Mouse (Mus musculus) embryonic facial prominence, embryonic 11.5 days (tissue): ENCODE results near the gene Cass4. TPM values are rescaled to one million over a fixed set of nuclear protein-coding genes. Genes with fewer than 3 reads are reported as not detected.

ENCODE experiments used
- ATAC-seq: fragments of 200-750 bp; cut with Nextera tagmentation; replicated peaks from 2 replicates; pipeline ENCODE4 v1.8.0; 2017; ENCODE audit warnings: low read depth; ENCODE audit not compliant: insufficient number of reproducible peaks, low FRiP score, low TSS enrichment
- DNase-seq: peaks from one replicate; pipeline ENCODE4 v3.0.0-alpha.2; 2015; ENCODE audit warnings: low spot score
- H3K27ac ChIP-seq: fragments of 300-500 bp; sonication (generic); replicated peaks from 2 replicates; pipeline ENCODE4 v1.5.1; 2014; ENCODE audit warnings: mild to moderate bottlenecking, low read depth, low read length, control low read depth
- H3K27me3 ChIP-seq: fragments of 300-500 bp; sonication (generic); 2 replicates; pipeline ENCODE4 v1.6.1; 2014; ENCODE audit warnings: mild to moderate bottlenecking, low read length, moderate library complexity, mixed read lengths; ENCODE audit not compliant: control insufficient read depth, insufficient read depth
- H3K36me3 ChIP-seq: fragments of 300-500 bp; sonication (generic); replicated peaks from 2 replicates; pipeline ENCODE4 v1.6.1; 2014; ENCODE audit warnings: low read depth, mild to moderate bottlenecking, low read length, moderate library complexity, mixed read lengths; ENCODE audit not compliant: control insufficient read depth, insufficient read depth
- H3K4me1 ChIP-seq: fragments of 300-500 bp; sonication (generic); 2 replicates; pipeline ENCODE4 v1.6.1; 2014; ENCODE audit warnings: low read length, mixed read lengths; ENCODE audit not compliant: control insufficient read depth, insufficient read depth
- H3K4me2 ChIP-seq: fragments of 300-500 bp; sonication (generic); 2 replicates; pipeline ENCODE4 v1.6.1; 2014; ENCODE audit warnings: low read depth, mild to moderate bottlenecking, control low read depth, low read length, moderate library complexity
- H3K4me3 ChIP-seq: fragments of 300-500 bp; sonication (generic); 2 replicates; pipeline ENCODE4 v1.5.1; 2014; ENCODE audit warnings: low read depth, low read length, control low read depth
- H3K9ac ChIP-seq: fragments of 300-500 bp; sonication (generic); replicated peaks from 2 replicates; pipeline ENCODE4 v1.6.1; 2014; ENCODE audit warnings: mild to moderate bottlenecking, control low read depth, low read length
- H3K9me3 ChIP-seq: fragments of 300-500 bp; sonication (generic); replicated peaks from 2 replicates; pipeline ENCODE4 v1.6.1; 2016; ENCODE audit warnings: mild to moderate bottlenecking, low read length, inconsistent platforms, mixed read lengths; ENCODE audit not compliant: control insufficient read depth
- WGBS: fragments of 180-500 bp; shearing (Covaris S2); extraction: QIAGEN DNeasy Blood & Tissue Kit; methylation state at CpG from one replicate; pipeline ENCODE4 v1.1.7; 2014; 5-methylcytosine and 5-hydroxymethylcytosine counted together
- polyA plus RNA-seq: library from polyadenylated mRNA; unstranded; fragments of >200 nt; fragmentation: Nextera tagmentation; extraction: Ambion mirVana; gene quantifications from 2 replicates; pipeline ENCODE4 v1.2.1, GENCODE M21; 2014

Gene Cass4
- polyA plus RNA-seq, 1 experiment from 2014 or later = 0.34 TPM

DNA sequence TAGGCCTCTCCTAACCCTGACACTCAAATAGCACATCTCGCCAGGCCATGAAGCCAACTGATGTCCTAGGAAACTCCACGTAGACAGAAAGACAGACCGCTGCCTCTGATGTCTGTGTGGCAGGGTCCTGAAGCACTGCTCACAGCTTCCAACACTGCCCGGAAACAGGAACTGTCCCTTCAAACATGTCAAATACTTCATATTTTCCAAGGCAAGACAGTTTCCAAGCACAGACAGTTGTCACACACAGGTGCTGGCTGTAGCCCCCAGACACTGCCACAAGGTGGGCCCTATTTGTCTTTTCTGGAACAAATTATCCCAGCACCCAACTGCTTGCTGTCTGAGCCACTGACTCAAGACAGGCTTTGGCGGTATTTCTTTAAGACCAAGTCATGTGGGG is 24.6 kb downstream of the Cass4 start:
- no peak for ATAC-seq
- Histone ChIP-seq H3K27ac (no peak overlapping the region), H3K27me3 (no peaks in the 10 kb centered on the region), H3K36me3 (no peaks in the 10 kb centered on the region), H3K9ac (no peak overlapping the region), H3K4me3 (no peak overlapping the region), H3K9me3 (no peaks in the 10 kb centered on the region), H3K4me1 (no peaks in the 10 kb centered on the region), H3K4me2 (no peak overlapping the region)
- DNase-seq = no peak
- WGBS = 84% methylated on average over 5 of the region's 5 CpGs

GRCm38 (mm10) chr2:172430609-172431008 is 37.0 kb downstream of the Cass4 start:
- no peak overlapping the region for H3K4me3 ChIP-seq
- no peaks in the 10 kb centered on the region for H3K36me3 ChIP-seq
- H3K27me3 ChIP-seq = no peaks in the 10 kb centered on the region
- ATAC-seq = no peak
- WGBS = 83% methylated on average over 1 of the region's 1 CpGs
- no peaks in the 10 kb centered on the region for H3K9me3 ChIP-seq
- no peak overlapping the region for H3K27ac ChIP-seq
- no peak for DNase-seq
- no peak overlapping the region for H3K4me2 ChIP-seq
- no peak overlapping the region for H3K9ac ChIP-seq
- no peaks in the 10 kb centered on the region for H3K4me1 ChIP-seq

- Histone ChIP-seq H3K27ac (no peak overlapping the region), H3K4me1 (no peaks in the 10 kb centered on the region), H3K36me3 (no peaks in the 10 kb centered on the region), H3K27me3 (no peaks in the 10 kb centered on the region), H3K4me2 (no peak overlapping the region), H3K9ac (no peak overlapping the region), H3K9me3 (no peaks in the 10 kb centered on the region), H3K4me3 (no peak overlapping the region)
- ATAC-seq = no peak
- WGBS = 48% methylated on average over 5 of the region's 5 CpGs
- no peak for DNase-seq
These were observed 40.2 kb downstream of the Cass4 start for GRCm38 (mm10) chr2:172433746-172434145.

GRCm38 (mm10) chr2:172437371-172437952 is 43.9 kb downstream of the Cass4 start:
- H3K4me1 ChIP-seq = no peaks in the 10 kb centered on the region
- no peaks in the 10 kb centered on the region for H3K9me3 ChIP-seq
- no peaks in the 10 kb centered on the region for H3K36me3 ChIP-seq
- WGBS = 71% methylated on average over 16 of the region's 16 CpGs
- no peak overlapping the region for H3K9ac ChIP-seq
- H3K27me3 ChIP-seq = no peaks in the 10 kb centered on the region
- H3K4me3 ChIP-seq = no peak overlapping the region
- ATAC-seq = no peak
- no peak overlapping the region for H3K4me2 ChIP-seq
- H3K27ac ChIP-seq = no peak overlapping the region
- DNase-seq = no peak

DNA sequence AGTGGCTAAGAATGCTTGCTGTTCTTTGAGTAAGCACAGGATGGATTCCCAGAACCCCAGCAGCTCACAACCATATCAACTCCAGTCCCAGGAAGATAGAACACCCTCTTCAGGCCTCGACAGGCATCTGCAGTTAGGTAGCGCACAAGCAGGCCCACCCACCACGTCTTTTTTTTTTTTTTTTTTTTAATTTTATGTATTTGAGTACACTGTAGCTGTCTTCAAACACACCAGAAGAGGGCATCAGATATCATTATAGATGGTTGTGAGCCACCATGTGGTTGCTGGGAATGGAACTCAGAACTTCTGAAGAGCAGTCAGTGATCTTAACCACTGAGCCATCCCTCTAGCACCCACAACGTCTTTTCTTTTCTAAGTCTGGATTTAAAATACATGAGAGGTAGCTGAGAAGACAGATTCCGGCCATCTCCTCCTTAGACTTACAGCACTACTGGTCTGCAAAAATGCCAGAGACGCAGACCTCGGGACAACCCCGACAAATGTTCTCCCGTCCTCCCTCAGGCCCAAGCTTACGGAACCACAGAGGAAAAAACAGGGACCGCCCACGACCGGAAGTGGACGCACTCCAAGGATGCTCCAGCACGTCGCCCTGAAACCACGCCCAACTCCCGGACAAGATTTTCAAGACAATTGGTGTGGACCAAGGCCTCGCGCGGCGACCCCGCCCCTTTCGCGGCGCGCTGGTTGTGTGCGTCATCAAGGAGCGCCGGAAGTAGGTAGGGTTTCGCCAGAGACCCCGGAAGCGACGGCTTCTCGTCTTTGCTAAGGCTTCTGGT is 46.4 kb downstream of the Cass4 start, which contains the start of gene Rtf2:
Rtf2 (plus strand) TSS at position 714 of the 797 bp plus-strand sequence.
- Histone ChIP-seq H3K9ac (peak within 1 kb of the TSS; percentile 64), H3K27ac (no peak within 1 kb of the TSS), H3K4me1 (no peaks in the 10 kb centered on the region), H3K9me3 (no peaks in the 10 kb centered on the region), H3K4me2 (peak within 1 kb of the TSS; percentile 61), H3K27me3 (no peaks in the 10 kb centered on the region), H3K36me3 (no peaks in the 10 kb centered on the region; the same call in 1 of the 2 replicates), H3K4me3 (peak within 1 kb of the TSS; percentile 67)
- DNase-seq = peak; percentile 98
- ATAC-seq = peak; percentile 96
- WGBS = 2% methylated on average over 35 of the region's 35 CpGs

DNA sequence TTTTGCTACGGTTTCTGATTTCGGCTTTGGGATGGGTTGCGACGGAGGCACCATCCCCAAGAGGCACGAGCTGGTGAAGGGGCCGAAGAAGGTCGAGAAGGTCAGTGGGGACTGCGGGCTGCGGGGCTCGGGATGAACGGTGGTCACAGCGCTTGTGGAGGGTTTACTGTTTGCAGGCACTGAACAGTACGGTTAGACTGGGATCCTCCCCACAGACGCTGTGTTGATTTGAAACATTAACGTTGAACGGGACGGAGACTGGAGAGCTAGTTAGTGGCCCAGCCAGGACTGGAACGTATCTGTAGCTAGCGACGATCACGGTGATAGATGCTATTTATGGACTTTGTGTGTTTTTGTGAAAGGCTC is 47.0 kb downstream of the Cass4 start:
- Histone ChIP-seq H3K27me3 (no peaks in the 10 kb centered on the region), H3K4me1 (no peaks in the 10 kb centered on the region), H3K36me3 (no peaks in the 10 kb centered on the region; the same call in 1 of the 2 replicates), H3K4me3 (peak overlapping the region; percentile 67), H3K27ac (no peak overlapping the region), H3K4me2 (peak overlapping the region; percentile 61), H3K9me3 (no peaks in the 10 kb centered on the region), H3K9ac (peak overlapping the region; percentile 60)
- under 1% methylated on average over 21 of the region's 21 CpGs for WGBS
- ATAC-seq (peak; percentile 62), DNase-seq (no peak)

- peak overlapping the region; percentile 61 for H3K4me2 ChIP-seq
- DNase-seq = no peak
- 35% methylated on average over 6 of the region's 6 CpGs for WGBS
- H3K9ac ChIP-seq = no peak overlapping the region; the same call in 1 of the 2 replicates
- ATAC-seq = no peak
- no peaks in the 10 kb centered on the region for H3K27me3 ChIP-seq
- H3K9me3 ChIP-seq = no peaks in the 10 kb centered on the region
- no peaks in the 10 kb centered on the region; the same call in 1 of the 2 replicates for H3K36me3 ChIP-seq
- H3K27ac ChIP-seq = no peak overlapping the region
- no peaks in the 10 kb centered on the region for H3K4me1 ChIP-seq
- peak overlapping the region; percentile 67 for H3K4me3 ChIP-seq
These were observed 47.6 kb downstream of the Cass4 start for GRCm38 (mm10) chr2:172441176-172441575.

DNA sequence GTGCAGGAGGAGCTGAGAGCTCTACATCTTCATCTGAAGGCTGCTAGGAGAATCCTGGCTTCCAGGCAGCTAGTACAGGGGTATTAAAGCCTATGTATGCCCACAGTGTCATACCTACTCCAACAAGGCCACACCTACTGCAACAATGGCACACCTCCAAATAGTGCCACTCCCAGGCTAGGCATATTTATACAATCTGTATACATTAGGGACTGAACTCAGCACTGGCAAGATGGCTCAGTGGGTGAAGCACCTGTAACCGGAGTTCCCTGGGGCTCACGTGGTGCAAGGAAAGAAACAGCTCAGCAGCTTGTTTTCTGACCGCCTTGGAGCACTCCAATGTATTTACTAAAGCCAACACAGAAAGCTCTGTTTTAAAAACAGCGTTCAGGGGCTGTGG is 52.0 kb downstream of the Cass4 start:
- Histone ChIP-seq H3K27ac (no peak overlapping the region), H3K4me2 (no peak overlapping the region), H3K4me3 (no peak overlapping the region), H3K9ac (no peak overlapping the region), H3K4me1 (no peaks in the 10 kb centered on the region), H3K36me3 (no peaks in the 10 kb centered on the region; the same call in none of the 2 replicates), H3K9me3 (no peaks in the 10 kb centered on the region), H3K27me3 (no peaks in the 10 kb centered on the region)
- 90% methylated on average over 4 of the region's 4 CpGs for WGBS
- ATAC-seq = no peak
- DNase-seq = no peak
